Mouse (Mus musculus) heart, embryonic 13.5 days (tissue): ENCODE measurements around the gene Rhot1. TPM values are rescaled to one million over a fixed set of nuclear protein-coding genes. Genes with fewer than 3 reads are reported as not detected.

Experiments used
- ATAC-seq: fragments of 200-750 bp; cut with Nextera tagmentation; 2 replicates; pipeline ENCODE4 v1.8.0; 2017; ENCODE audit warnings: moderate TSS enrichment; ENCODE audit not compliant: insufficient number of reproducible peaks, low FRiP score, low TSS enrichment; ENCODE audit errors: extremely low read depth
- H3K27ac ChIP-seq: fragments of 300-500 bp; sonication (generic); replicated peaks from 2 replicates; pipeline ENCODE4 v1.5.1; 2015; ENCODE audit warnings: moderate library complexity, mild to moderate bottlenecking, inconsistent platforms
- H3K27me3 ChIP-seq: fragments of 300-500 bp; sonication (generic); replicated peaks from 2 replicates; pipeline ENCODE4 v1.6.1; 2015; ENCODE audit warnings: mild to moderate bottlenecking, inconsistent platforms
- H3K36me3 ChIP-seq: fragments of 300-500 bp; sonication (generic); 2 replicates; pipeline ENCODE4 v1.6.1; 2015; ENCODE audit warnings: mild to moderate bottlenecking, inconsistent platforms
- H3K4me1 ChIP-seq: fragments of 300-500 bp; sonication (generic); 2 replicates; pipeline ENCODE4 v1.6.1; 2015; ENCODE audit warnings: inconsistent platforms
- H3K4me2 ChIP-seq: fragments of 300-500 bp; sonication (generic); 2 replicates; pipeline ENCODE4 v1.6.1; 2015; ENCODE audit warnings: inconsistent platforms, mild to moderate bottlenecking, moderate library complexity
- H3K4me3 ChIP-seq: fragments of 300-500 bp; sonication (generic); 2 replicates; pipeline ENCODE4 v1.5.1; 2015; ENCODE audit warnings: moderate library complexity, mild to moderate bottlenecking, inconsistent platforms
- H3K9ac ChIP-seq: fragments of 300-500 bp; sonication (generic); 2 replicates; pipeline ENCODE4 v1.6.1; 2015; ENCODE audit warnings: inconsistent platforms, mild to moderate bottlenecking, moderate library complexity
- H3K9me3 ChIP-seq: fragments of 300-500 bp; sonication (generic); 2 replicates; pipeline ENCODE4 v1.6.1; 2016; ENCODE audit warnings: inconsistent platforms
- WGBS: fragments of 180-500 bp; shearing (Covaris S2); methylation state at CpG from one replicate; pipeline ENCODE4 v1.1.7; 2015; ENCODE audit warnings: mixed read lengths; 5-methylcytosine and 5-hydroxymethylcytosine counted together
- polyA plus RNA-seq: library from polyadenylated mRNA; unstranded; fragments of >200 nt; fragmentation: Nextera tagmentation; extraction: Ambion mirVana; gene quantifications from 2 replicates; pipeline ENCODE4 v1.2.1, GENCODE M21; 2015

The Rhot1 gene
- polyA plus RNA-seq, 1 experiment from 2014 or later, result 52.5 TPM

DNA sequence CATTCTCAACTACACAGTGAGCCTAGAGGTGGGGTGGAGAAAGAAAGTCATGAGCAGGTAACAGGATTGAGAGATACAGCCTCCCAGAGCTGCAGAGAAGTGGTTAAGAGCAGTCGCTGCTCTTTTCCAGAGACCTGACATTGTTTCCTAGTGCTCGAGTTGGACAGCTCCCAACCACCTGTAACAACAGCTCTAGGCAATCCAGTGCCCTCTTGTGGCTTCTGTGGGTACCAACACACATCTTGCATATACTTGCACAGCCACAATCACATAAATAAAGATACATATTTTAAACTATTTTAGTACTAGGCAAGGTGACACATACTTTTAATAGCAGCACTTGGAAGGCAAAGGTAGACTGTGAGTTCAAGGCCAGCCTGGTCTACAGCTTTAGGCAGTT lies 82.2 kb downstream of the Rhot1 start:
- H3K27ac ChIP-seq, result no peak overlapping the region
- H3K27me3 ChIP-seq, result peaks cover 44% of the 10 kb centered on the region
- ATAC-seq, result no peak
- 63% methylated on average over 2 of the region's 2 CpGs for WGBS
- no peaks in the 10 kb centered on the region for H3K36me3 ChIP-seq
- peaks cover 24% of the 10 kb centered on the region for H3K4me1 ChIP-seq
- no peak overlapping the region for H3K9ac ChIP-seq
- no peak overlapping the region for H3K4me2 ChIP-seq
- H3K4me3 ChIP-seq, result no peak overlapping the region
- H3K9me3 ChIP-seq, result peaks cover 4% of the 10 kb centered on the region; the same call in 1 of the 2 replicates

DNA sequence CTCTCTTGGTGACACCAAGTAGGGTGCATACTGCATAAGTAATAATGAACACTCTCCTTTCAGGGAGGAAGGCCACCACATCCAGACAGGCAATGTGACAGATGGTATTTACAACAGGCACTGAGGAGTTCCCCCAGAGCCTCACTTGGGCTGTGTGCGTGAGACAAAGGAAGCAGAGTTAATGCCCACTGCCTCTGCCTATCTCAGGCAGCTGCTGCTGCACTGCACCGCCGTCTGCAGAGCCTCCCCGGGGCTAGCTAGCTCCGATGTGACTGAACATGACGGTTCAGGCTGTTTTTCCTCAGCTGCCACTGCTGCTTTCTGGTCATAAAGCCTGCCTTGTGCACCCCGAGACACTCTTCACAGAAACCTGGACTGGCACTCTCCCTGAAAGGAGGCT lies 83.6 kb downstream of the Rhot1 start:
- Histone ChIP-seq H3K27ac (no peak overlapping the region), H3K9me3 (peaks cover 4% of the 10 kb centered on the region; the same call in 1 of the 2 replicates), H3K4me2 (no peak overlapping the region), H3K9ac (no peak overlapping the region), H3K36me3 (no peaks in the 10 kb centered on the region), H3K4me1 (peaks cover 28% of the 10 kb centered on the region), H3K27me3 (peaks cover 59% of the 10 kb centered on the region), H3K4me3 (no peak overlapping the region)
- ATAC-seq, result no peak
- WGBS, result 63% methylated on average over 7 of the region's 7 CpGs

DNA sequence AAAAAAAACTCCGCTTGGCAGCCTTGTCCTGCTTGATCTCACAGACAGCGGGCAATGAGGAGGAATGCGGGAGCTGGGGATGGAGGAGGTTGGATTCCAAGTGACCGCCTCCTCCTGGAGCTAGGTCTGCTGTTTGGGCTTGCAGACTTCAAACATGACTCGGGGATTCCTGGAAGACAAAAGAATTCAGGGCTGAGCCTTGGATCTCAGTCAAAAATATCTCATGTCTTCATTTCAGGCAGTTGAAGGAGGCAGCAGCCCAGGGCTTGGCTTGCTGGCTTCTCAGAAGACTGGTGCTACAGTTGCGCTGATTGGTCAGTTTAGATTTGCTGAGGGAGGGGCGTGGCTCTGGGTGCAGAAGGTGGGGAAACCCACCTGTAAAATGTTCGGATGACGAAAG lies 86.2 kb downstream of the Rhot1 start:
- Histone ChIP-seq H3K27me3 (peaks cover 76% of the 10 kb centered on the region), H3K4me1 (peaks cover 24% of the 10 kb centered on the region), H3K9ac (no peak overlapping the region), H3K4me2 (peak overlapping the region; percentile 30), H3K9me3 (peaks cover 4% of the 10 kb centered on the region; the same call in 1 of the 2 replicates), H3K4me3 (no peak overlapping the region), H3K36me3 (no peaks in the 10 kb centered on the region), H3K27ac (no peak overlapping the region)
- WGBS, result 10% methylated on average over 9 of the region's 9 CpGs
- ATAC-seq, result no peak

DNA sequence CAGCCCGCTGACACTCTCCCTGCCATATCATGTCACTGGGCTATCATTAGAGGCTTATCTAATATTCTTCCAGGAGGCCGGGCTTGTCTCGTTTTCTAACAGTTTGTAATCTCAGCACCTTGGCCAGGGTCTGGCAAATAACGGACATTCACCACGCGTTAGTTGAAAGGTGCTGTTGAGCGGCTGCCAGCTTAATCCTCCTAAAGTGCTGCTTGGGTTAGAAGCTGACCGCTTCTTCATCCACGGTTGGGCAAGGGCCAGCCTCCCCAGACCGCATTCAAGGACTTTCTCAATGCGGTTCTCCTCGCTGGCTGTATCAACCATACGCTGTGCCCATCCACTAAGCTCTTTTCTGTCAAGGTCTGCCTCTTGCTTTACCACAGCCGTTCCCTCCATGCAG lies 87.0 kb downstream of the Rhot1 start:
- no peak overlapping the region for H3K27ac ChIP-seq
- no peak; the same call in 1 of the 2 replicates for ATAC-seq
- H3K27me3 ChIP-seq, result peaks cover 83% of the 10 kb centered on the region
- peaks cover 28% of the 10 kb centered on the region for H3K4me1 ChIP-seq
- H3K9me3 ChIP-seq, result peaks cover 4% of the 10 kb centered on the region; the same call in 1 of the 2 replicates
- H3K4me3 ChIP-seq, result no peak overlapping the region
- H3K9ac ChIP-seq, result no peak overlapping the region
- peak overlapping the region; percentile 30; the same call in 1 of the 2 replicates for H3K4me2 ChIP-seq
- no peaks in the 10 kb centered on the region for H3K36me3 ChIP-seq
- WGBS, result 12% methylated on average over 14 of the region's 14 CpGs

GRCm38 (mm10) chr11:80299513-80300235 lies 90.9 kb downstream of the Rhot1 start:
- Histone ChIP-seq H3K4me1 (peaks cover 49% of the 10 kb centered on the region), H3K9me3 (0 out of 2 replicates have a peak, but pooled peaks cover 2% of the 10 kb centered on the region), H3K27me3 (peaks cover 90% of the 10 kb centered on the region), H3K4me3 (peak overlapping the region; percentile 70; the same call in 1 of the 2 replicates), H3K9ac (no peak overlapping the region), H3K4me2 (peak overlapping the region; percentile 100), H3K36me3 (no peaks in the 10 kb centered on the region), H3K27ac (no peak overlapping the region)
- 9% methylated on average over 11 of the region's 12 CpGs for WGBS
- ATAC-seq, result no peak

DNA sequence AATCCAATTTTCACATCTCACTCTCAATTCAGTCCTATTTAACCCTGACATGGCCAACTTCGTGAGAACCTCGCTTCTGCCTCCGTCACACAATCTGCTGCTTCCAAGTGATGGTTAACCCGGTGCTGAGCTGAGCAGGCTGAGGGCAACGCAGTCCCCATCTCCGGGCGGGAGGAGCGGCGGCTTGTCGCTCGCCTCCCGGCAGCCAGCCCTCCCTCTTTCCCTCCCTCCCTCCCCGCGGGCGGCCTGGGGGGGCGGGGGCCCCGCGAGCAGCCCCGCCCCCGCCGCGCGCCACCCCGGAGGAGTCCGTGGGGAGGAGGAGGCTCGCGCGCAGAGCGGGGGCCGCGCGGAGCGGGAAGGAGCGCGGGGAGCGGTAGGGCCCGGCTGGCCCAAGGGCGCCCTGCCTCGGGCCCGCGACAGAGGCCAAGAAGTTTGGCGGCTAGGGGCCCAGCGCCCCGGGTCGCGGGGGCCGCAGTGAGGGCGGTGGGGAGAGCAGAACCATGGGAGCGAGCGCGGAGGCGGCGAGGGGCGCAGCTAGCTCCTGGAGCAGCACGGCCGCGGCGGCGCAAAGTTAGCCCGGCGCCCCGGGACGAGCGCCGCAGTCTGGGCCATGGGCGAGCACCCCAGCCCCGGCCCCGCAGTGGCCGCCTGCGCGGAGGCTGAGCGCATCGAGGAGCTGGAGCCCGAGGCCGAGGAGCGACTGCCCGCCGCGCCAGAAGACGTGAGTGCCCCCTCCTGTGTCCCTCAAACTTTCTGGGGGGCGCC lies 91.9 kb downstream of the Rhot1 start, which contains the start of gene Rhbdl3:
Gene Rhbdl3, plus strand, starts transcription at position 362 of the 765 bp plus-strand sequence.
- H3K9me3 ChIP-seq, result 0 out of 2 replicates have a peak, but pooled peaks cover 2% of the 10 kb centered on the region
- 0 out of 2 replicates have a peak within 1 kb of the TSS, but pooled peaks have one; percentile 5 for H3K27ac ChIP-seq
- peaks cover 80% of the 10 kb centered on the region for H3K27me3 ChIP-seq
- under 1% methylated on average over 62 of the region's 81 CpGs for WGBS
- H3K4me2 ChIP-seq, result peak within 1 kb of the TSS; percentile 100
- H3K9ac ChIP-seq, result peak within 1 kb of the TSS; percentile 80
- peaks cover 40% of the 10 kb centered on the region for H3K4me1 ChIP-seq
- H3K36me3 ChIP-seq, result no peaks in the 10 kb centered on the region
- ATAC-seq, result no peak
- H3K4me3 ChIP-seq, result peak within 1 kb of the TSS; percentile 70

DNA sequence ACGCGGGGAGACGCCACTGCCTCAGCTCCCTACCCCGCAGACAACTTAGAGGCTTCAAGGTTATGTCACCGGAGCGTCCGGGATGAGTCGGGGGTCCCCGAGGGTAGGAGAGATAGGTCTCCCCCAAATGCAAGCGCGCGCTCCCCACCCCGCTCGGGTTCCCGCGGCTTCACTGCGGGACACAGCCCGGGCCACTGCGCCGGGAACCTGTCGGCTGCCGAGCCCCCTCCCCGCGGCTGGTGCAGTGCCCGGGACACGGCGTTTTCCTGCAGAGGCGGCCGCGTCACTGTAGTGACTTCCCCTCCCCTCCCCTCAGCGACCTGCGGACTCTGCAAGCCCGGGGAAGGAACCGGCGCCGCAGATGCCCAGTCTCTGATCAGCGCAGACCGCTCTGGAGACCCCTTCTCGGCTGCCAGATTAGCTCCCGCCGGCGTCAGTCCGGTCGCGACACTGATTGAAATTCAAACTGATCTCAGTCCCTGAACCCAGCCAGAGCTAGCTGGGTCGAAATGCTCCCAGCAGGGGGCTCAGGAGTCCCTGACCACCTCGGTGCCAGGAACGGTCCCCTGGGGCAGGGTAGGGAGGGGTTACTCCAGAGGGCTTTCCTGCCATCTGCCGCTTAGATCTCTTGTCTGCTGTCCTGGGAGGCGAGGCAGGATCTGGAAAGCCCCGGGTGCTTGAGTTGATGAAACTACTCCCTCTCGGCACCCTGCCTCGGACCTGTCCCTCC lies 92.7 kb downstream of the Rhot1 start:
- Histone ChIP-seq H3K4me1 (peaks cover 34% of the 10 kb centered on the region), H3K9ac (peak overlapping the region; percentile 80), H3K9me3 (0 out of 2 replicates have a peak, but pooled peaks cover 2% of the 10 kb centered on the region), H3K36me3 (no peaks in the 10 kb centered on the region), H3K27me3 (peaks cover 79% of the 10 kb centered on the region), H3K4me3 (peak overlapping the region; percentile 70), H3K27ac (0 out of 2 replicates have a peak overlapping the region, but pooled peaks have one; percentile 5), H3K4me2 (peak overlapping the region; percentile 100)
- no peak for ATAC-seq
- WGBS, result under 1% methylated on average over 47 of the region's 53 CpGs

DNA sequence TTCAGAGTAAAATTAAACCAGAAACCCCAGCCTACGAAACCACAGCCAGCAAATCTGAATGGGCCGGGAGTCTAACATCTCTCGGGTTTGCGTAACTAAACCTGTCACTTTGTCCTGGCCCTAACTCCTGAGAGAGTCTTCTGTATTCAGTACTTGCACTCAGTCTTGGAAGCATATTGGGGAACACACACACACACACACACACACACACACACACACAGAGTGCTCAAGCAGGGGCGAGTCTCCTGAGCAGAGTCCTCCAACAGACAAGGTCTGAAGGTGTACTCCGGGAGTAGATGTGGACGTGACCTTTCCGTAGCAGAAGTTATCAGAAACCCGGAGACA lies 93.2 kb downstream of the Rhot1 start:
- peak overlapping the region; percentile 80 for H3K9ac ChIP-seq
- H3K9me3 ChIP-seq, result 0 out of 2 replicates have a peak, but pooled peaks cover 2% of the 10 kb centered on the region
- no peaks in the 10 kb centered on the region for H3K36me3 ChIP-seq
- peak overlapping the region; percentile 70 for H3K4me3 ChIP-seq
- peaks cover 34% of the 10 kb centered on the region for H3K4me1 ChIP-seq
- under 1% methylated on average over 9 of the region's 9 CpGs for WGBS
- H3K4me2 ChIP-seq, result peak overlapping the region; percentile 100
- ATAC-seq, result no peak
- no peak overlapping the region for H3K27ac ChIP-seq
- H3K27me3 ChIP-seq, result peaks cover 74% of the 10 kb centered on the region

DNA sequence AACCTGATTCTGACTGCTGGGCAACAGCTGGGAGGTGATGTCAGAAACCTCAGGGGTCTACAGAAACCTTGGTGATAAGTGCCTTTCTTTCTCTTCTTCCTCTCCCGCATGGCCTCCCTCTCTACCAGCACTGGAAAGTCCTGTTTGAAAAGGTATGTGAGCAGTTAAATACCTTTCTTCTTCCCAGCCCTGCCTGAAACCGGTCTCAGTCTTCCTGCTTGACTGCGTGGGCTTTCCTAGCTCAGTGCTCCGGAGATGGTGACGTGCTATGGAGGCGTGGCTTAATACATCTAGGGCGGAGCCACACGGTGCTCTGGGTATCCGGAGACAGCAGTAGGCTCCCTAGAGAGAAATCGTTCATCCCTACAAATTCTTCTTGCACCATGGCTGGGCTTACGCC lies 93.7 kb downstream of the Rhot1 start:
- ATAC-seq, result no peak
- 3% methylated on average over 11 of the region's 11 CpGs for WGBS
- no peak overlapping the region for H3K9ac ChIP-seq
- H3K36me3 ChIP-seq, result no peaks in the 10 kb centered on the region
- peaks cover 34% of the 10 kb centered on the region for H3K4me1 ChIP-seq
- H3K9me3 ChIP-seq, result 0 out of 2 replicates have a peak, but pooled peaks cover 2% of the 10 kb centered on the region
- no peak overlapping the region for H3K27ac ChIP-seq
- peaks cover 69% of the 10 kb centered on the region for H3K27me3 ChIP-seq
- peak overlapping the region; percentile 100 for H3K4me2 ChIP-seq
- peak overlapping the region; percentile 70 for H3K4me3 ChIP-seq

- 0 out of 2 replicates have a peak, but pooled peaks cover 2% of the 10 kb centered on the region for H3K9me3 ChIP-seq
- ATAC-seq, result no peak
- no peaks in the 10 kb centered on the region for H3K36me3 ChIP-seq
- peaks cover 57% of the 10 kb centered on the region for H3K27me3 ChIP-seq
- no peak overlapping the region for H3K4me3 ChIP-seq
- 82% methylated on average over 3 of the region's 3 CpGs for WGBS
- H3K9ac ChIP-seq, result no peak overlapping the region
- peaks cover 34% of the 10 kb centered on the region for H3K4me1 ChIP-seq
- H3K4me2 ChIP-seq, result no peak overlapping the region
- H3K27ac ChIP-seq, result no peak overlapping the region
Measured at GRCm38 (mm10) chr11:80303746-80304145, 94.9 kb downstream of the Rhot1 start.

- Histone ChIP-seq H3K36me3 (no peaks in the 10 kb centered on the region), H3K4me1 (peaks cover 30% of the 10 kb centered on the region), H3K4me2 (no peak overlapping the region), H3K9me3 (0 out of 2 replicates have a peak, but pooled peaks cover 2% of the 10 kb centered on the region), H3K9ac (no peak overlapping the region), H3K27me3 (peaks cover 46% of the 10 kb centered on the region), H3K27ac (no peak overlapping the region), H3K4me3 (no peak overlapping the region)
- no peak for ATAC-seq
- WGBS, result 69% methylated on average over 10 of the region's 10 CpGs
Measured at GRCm38 (mm10) chr11:80304846-80305245, 96.0 kb downstream of the Rhot1 start.
